Mouse (Mus musculus) myocyte (in vitro differentiated cells): ENCODE results near the gene Ntn5.

ENCODE experiments used
- E2F4 ChIP-seq: IDR thresholded peaks from one replicate; pipeline ENCODE4 v1.6.1; 2011; ENCODE audit warnings: mild to moderate bottlenecking, control low read depth, moderate library complexity; ENCODE audit not compliant: insufficient read depth
- MYOD1 ChIP-seq, 3 experiments: IDR thresholded peaks; one replicate each; pipeline ENCODE4 v1.6.1; 2011; ENCODE audit warnings: control low read depth in 2 of 3, low read depth in 2 of 3, mild to moderate bottlenecking in 2 of 3, moderate library complexity in 1 of 3; ENCODE audit not compliant: insufficient read length in 2 of 3, control insufficient read depth in 1 of 3
- POLR2A ChIP-seq: IDR thresholded peaks from one replicate; pipeline ENCODE4 v1.6.1; 2011; ENCODE audit warnings: low read depth, mild to moderate bottlenecking, control low read depth, moderate library complexity; ENCODE audit not compliant: insufficient read length

DNA sequence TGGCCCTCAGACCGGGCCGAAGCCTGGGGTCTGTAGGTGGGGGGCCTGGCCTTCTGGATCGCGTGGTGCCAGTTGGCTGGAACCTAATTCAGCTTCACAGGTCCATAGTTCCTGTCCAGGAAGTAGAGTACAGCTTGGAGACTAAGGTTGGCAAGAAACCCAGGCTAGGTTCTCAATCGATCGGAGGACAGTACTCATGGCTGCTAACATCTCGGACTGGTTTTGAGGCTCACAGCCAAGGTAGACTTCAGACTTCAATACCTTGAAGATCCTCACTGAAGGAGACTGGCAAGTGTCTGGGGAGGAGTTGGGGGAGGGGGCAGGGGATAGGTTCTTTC, 37.4 kb downstream of the Ntn5 start:
- no peak for TF ChIP-seq E2F4
- no peak for TF ChIP-seq POLR2A
- TF ChIP-seq MYOD1 (IDR thresholded peaks at IDR 0.05; ENCODE audit: control insufficient read depth in 1 of 3, insufficient read length in 2 of 3, low read depth in 2 of 3), result no peak
